Comparison of ENCODE assay signal across 8 mouse cellular contexts in genomic region chr16:21423546-21423910, GRCm38 (mm10). TPM values are rescaled to one million over a fixed set of nuclear protein-coding genes. Genes with fewer than 3 reads are reported as not detected.
DNase-seq lines count a peak whose midpoint lies in the region; ATAC-seq and TF ChIP-seq lines count a peak whose summit lies in the region.

No protein-coding gene starts in this region.

- ATAC-seq in heart, embryonic 14.5 days (ENCODE audit: insufficient number of reproducible peaks, insufficient read depth, low FRiP score, low read depth) = peak; percentile 62
- ATAC-seq in hindbrain, embryonic 11.5 days (ENCODE audit: low FRiP score) = peak; percentile 75
- ATAC-seq in stomach, postnatal 0 days (ENCODE audit: low FRiP score, low TSS enrichment) = peak; percentile 75

- peak overlapping the region; percentile 93 for H3K4me2 ChIP-seq in heart, embryonic 14.5 days (ENCODE audit: low read length)
- peak overlapping the region; percentile 99 for H3K4me2 ChIP-seq in hindbrain, embryonic 11.5 days (replicated peaks; ENCODE audit: low read depth, low read length)
- H3K4me2 ChIP-seq in stomach, postnatal 0 days (replicated peaks; ENCODE audit: low read depth) = peak overlapping the region; percentile 94

- H3K9me3 ChIP-seq in heart, embryonic 14.5 days (ENCODE audit: control insufficient read depth, low read length) = no peaks in the 10 kb centered on the region
- H3K9me3 ChIP-seq in hindbrain, embryonic 11.5 days (ENCODE audit: control insufficient read depth, low read length) = no peaks in the 10 kb centered on the region
- no peaks in the 10 kb centered on the region for H3K9me3 ChIP-seq in stomach, postnatal 0 days (ENCODE audit: control insufficient read depth, low read length)

- 1% methylated on average over 10 of the region's 10 CpGs for WGBS in heart, embryonic 14.5 days
- 4% methylated on average over 10 of the region's 10 CpGs for WGBS in hindbrain, embryonic 11.5 days
- under 1% methylated on average over 10 of the region's 10 CpGs for WGBS in stomach, postnatal 0 days

- H3K27me3 ChIP-seq in heart, embryonic 14.5 days (ENCODE audit: control insufficient read depth, insufficient read depth, low read length) = no peaks in the 10 kb centered on the region
- H3K27me3 ChIP-seq in hindbrain, embryonic 11.5 days (ENCODE audit: control insufficient read depth, insufficient read depth, low read length) = no peaks in the 10 kb centered on the region
- no peaks in the 10 kb centered on the region for H3K27me3 ChIP-seq in stomach, postnatal 0 days (ENCODE audit: control insufficient read depth, insufficient read depth, low read length)

- peak overlapping the region; percentile 76 to 87 for H3K4me3 ChIP-seq in heart, embryonic 14.5 days (ENCODE audit: control insufficient read depth in 1 of 2, insufficient read depth in 1 of 2, low read depth in 1 of 2, low read length in 2 of 2)
- H3K4me3 ChIP-seq in bone marrow macrophage, adult 2 months (ENCODE audit: insufficient read depth, low read length) = peak overlapping the region; percentile 98
- H3K4me3 ChIP-seq in hindbrain, embryonic 11.5 days (ENCODE audit: low read depth, low read length) = peak overlapping the region; percentile 87
- peak overlapping the region; percentile 88 for H3K4me3 ChIP-seq in stomach, postnatal 0 days (ENCODE audit: low read depth, low read length)

- peak overlapping the region; percentile 72 to 79 for H3K27ac ChIP-seq in heart, embryonic 14.5 days (replicated peaks in 1 of 2; ENCODE audit: control insufficient read depth in 1 of 2, insufficient read depth in 1 of 2, low read depth in 2 of 2, low read length in 2 of 2)
- H3K27ac ChIP-seq in bone marrow macrophage, adult 2 months (ENCODE audit: insufficient read depth, low read depth, low read length) = peak overlapping the region; percentile 7
- peak overlapping the region; percentile 68 for H3K27ac ChIP-seq in hindbrain, embryonic 11.5 days (ENCODE audit: low read depth, low read length)
- peak overlapping the region; percentile 89 for H3K27ac ChIP-seq in stomach, postnatal 0 days (replicated peaks)

- intact Hi-C loops in heart, postnatal 14 days (cut with DNase I) = no loop called here

- DNase-seq in heart, postnatal 14 days = no peak
- DNase-seq in hindbrain, embryonic 11.5 days (ENCODE audit: low spot score) = no peak
- DNase-seq in lung, postnatal 10 days = peak; percentile 62
- DNase-seq in stomach, postnatal 0 days (ENCODE audit: low spot score) = no peak
- no peak for DNase-seq in layer of hippocampus, postnatal 36 days
- no peak for DNase-seq in spleen, postnatal 4 days (ENCODE audit: low spot score in 2 of 2)

- no peak for TF ChIP-seq EP300 in stomach, postnatal 0 days (optimal IDR thresholded peaks at IDR 0.05)

- peak overlapping the region; percentile 89 for H3K9ac ChIP-seq in heart, embryonic 14.5 days (ENCODE audit: low read length)
- H3K9ac ChIP-seq in hindbrain, embryonic 11.5 days (ENCODE audit: low read depth, low read length) = peak overlapping the region; percentile 82
- peak overlapping the region; percentile 84 for H3K9ac ChIP-seq in stomach, postnatal 0 days (ENCODE audit: low read length)

- no peaks in the 10 kb centered on the region for H3K36me3 ChIP-seq in heart, embryonic 14.5 days (ENCODE audit: control insufficient read depth, insufficient read depth, low read length)
- no peaks in the 10 kb centered on the region for H3K36me3 ChIP-seq in hindbrain, embryonic 11.5 days (ENCODE audit: control insufficient read depth, insufficient read depth, low read length)
- no peaks in the 10 kb centered on the region for H3K36me3 ChIP-seq in stomach, postnatal 0 days (ENCODE audit: control insufficient read depth, insufficient read depth, low read length)

- TF ChIP-seq CTCF in bone marrow macrophage, adult 2 months (IDR thresholded peaks at IDR 0.05; ENCODE audit: low read depth, low read length) = no peak
- TF ChIP-seq CTCF in stomach, postnatal 0 days (IDR thresholded peaks at IDR 0.05; ENCODE audit: low read depth) = no peak

- peaks cover 0 to 15% of the 10 kb centered on the region in 2 experiments; a peak in 1 of 4 replicates for H3K4me1 ChIP-seq in heart, embryonic 14.5 days (ENCODE audit: control insufficient read depth in 2 of 2, insufficient read depth in 2 of 2, low read length in 2 of 2)
- H3K4me1 ChIP-seq in bone marrow macrophage, adult 2 months (ENCODE audit: control insufficient read depth, insufficient read depth, low read length) = peaks cover 15% of the 10 kb centered on the region
- H3K4me1 ChIP-seq in hindbrain, embryonic 11.5 days (replicated peaks; ENCODE audit: control insufficient read depth, insufficient read depth, low read length) = no peaks in the 10 kb centered on the region
- H3K4me1 ChIP-seq in stomach, postnatal 0 days (replicated peaks; ENCODE audit: control insufficient read depth, insufficient read depth) = no peaks in the 10 kb centered on the region; the same call in none of the 2 replicates

- no peak for TF ChIP-seq POLR2A in bone marrow macrophage, adult 2 months (IDR thresholded peaks at IDR 0.05; ENCODE audit: borderline replicate concordance, low read depth, low read length)

RNA-seq across cellular contexts. Expression of gene Vps8, which starts 0.6 kb away (rescaled TPM):
- polyA plus RNA-seq in heart, embryonic 14.5 days (2014; fragmentation: Nextera tagmentation; extraction: Ambion mirVana) = 24.9 and 27.7 TPM in 2 replicates
- 10 to 100 TPM; 17.5 to 18.9 TPM for total RNA-seq in heart, postnatal 14 days (2021)
- 11.9 and 19.8 TPM in 2 replicates for polyA plus RNA-seq in bone marrow macrophage, adult 2 months (2012; ENCODE audit: insufficient read depth, insufficient read length, missing spikeins)
- 27.0 and 29.6 TPM in 2 replicates for polyA plus RNA-seq in hindbrain, embryonic 11.5 days (2014; fragmentation: Nextera tagmentation; extraction: Ambion mirVana)
- 7.0 and 8.2 TPM in 2 replicates for polyA plus RNA-seq in stomach, postnatal 0 days (2015; fragmentation: Nextera tagmentation; extraction: Ambion mirVana)
- total RNA-seq in layer of hippocampus, postnatal 36 days (2021) = 10 to 100 TPM; 48.1 to 54.7 TPM

Comparison
In these comparisons a context has a peak if more than half of its experiments do, and no peak if none do; other contexts are left out.
1. H3K27ac ChIP-seq: peak in every context shown above with its lines; median percentile 89 in stomach, postnatal 0 days; 76 in heart, embryonic 14.5 days; 68 in hindbrain, embryonic 11.5 days; 7 in bone marrow macrophage, adult 2 months.